Mouse (Mus musculus) mouse embryonic stem cell (cell line): Measurements from ENCODE around the gene Fcrl1.
"Not testable (repeated sequence)": the region's sequence is repeated elsewhere in the genome, so short reads cannot be mapped to it uniquely, and the experiment has no call there.

Experiments used
- in situ Hi-C, 2 experiments: fragments of 300-500 bp; cut with MboI; formaldehyde crosslinking; loops; 1 replicate in 1 of 2; 3 replicates in 1 of 2; pipeline ENCODE4 v1.14.3; 2019 to 2020; ENCODE audit warnings: low sequenced_read_pairs in 2 of 2, low pct_unique_long_range_greater_than_20kb in 1 of 2, mixed read lengths in 1 of 2; ENCODE audit not compliant: unreplicated experiment in 1 of 2

The Fcrl1 gene

DNA sequence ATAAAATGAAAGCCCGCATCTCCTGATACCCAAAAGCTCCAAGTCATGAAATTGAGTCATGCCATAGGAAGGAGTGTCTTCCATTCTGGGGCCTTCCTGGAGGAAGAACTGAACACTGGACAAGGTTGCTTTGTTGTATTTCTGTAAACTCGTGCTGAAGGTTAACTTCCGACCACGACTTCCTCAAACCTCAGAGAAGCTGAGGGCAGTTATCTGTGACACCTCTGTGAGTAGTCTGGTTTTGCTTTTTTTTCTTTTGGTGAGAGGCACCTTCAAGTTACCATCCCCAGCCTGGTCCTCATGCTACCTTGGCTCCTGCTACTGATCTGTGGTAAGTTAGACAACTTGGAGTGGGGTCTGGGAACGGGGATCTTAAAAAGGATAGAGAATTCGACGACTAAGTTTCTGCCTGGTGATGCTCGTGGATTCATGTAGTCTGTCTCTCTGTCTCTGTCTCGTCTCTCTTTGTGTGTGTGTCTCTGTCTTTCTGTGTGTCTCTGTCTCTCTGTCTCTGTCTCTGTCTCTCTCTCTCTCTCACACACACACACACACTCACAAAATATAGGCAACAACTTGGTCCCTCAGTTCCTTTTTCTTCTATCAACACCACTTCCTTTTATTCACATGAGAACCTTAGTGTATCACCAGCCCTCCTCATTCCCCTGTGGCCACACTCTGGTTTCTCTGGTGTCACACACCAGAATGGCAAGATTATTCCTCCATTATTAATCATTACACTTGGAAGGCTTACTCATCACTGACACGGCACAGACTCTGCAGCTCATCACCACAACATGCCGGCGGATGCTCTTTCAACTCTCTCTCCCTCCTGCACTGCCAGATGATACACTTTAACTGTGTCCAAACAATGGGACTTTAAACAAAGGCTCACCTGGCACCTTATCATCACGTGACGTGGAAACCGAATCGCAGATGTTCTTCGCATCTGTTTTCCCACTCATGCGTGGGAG, at the start of gene Fcrl1:
Gene Fcrl1 (plus strand): TSS at position 193 of the 971 bp plus-strand sequence.
- in situ Hi-C loops: no loop called here

DNA sequence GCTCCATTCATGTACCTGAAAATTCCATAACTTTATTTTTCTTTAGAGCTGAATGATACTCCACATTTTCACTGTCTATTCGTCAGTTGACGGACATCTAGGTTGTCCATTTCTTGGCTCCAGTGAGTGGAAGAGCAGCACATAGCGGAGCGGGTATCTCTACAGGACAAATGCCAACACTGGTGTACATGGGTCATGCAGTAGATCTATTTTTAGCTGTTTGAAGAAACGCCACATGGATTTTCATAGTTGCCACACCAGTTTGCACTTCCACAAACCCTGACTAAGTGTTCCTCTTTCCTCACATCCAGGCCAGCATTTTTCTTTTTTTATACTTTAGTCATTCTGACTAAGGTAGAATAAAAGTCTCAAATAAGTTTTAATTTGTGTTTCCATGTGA, 38.3 kb upstream of the Fcrl1 start:
- in situ Hi-C loops: no loop called here

DNA sequence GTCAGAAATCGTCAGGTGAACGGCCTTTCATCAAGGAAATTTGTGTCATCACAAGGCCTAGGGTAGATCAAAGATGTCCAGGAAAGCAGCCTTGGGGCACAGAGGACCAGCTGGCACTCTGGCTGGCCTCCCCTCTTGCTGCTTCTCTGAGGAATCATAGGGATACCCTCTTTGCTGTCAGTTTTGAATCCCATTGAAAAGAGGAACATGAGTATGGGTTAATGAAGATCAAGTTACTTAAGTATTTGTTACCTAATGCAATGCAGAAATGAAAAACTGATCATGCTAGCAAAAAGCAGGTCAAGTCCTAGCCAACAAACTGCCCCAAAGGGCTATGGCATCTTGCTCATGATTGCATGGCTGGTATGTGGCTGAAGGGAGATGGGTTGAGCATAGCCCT, 25.2 kb upstream of the Fcrl1 start:
- in situ Hi-C loops: not testable (repeated sequence)

DNA sequence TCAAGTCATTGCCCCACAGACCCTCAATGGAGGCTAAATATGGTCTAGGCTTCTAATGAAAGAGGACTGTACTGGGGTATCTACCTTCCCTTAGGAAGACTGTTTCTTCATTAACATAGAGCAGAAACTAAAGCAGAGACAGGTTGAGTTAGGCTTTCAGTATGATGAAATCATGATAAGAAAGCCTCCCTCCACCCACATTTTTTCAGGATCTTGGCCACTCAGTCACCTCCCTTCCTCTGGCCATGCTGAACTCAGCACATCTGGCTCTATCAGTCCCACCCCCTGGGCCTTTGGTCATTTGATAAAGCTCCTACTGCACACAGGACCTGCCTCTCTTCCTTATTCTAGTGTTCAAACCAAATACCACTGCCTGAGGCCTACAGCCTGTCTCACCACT, 18.6 kb upstream of the Fcrl1 start, which contains the start of gene Cd5l:
Gene Cd5l (plus strand): TSS at position 301 of the 400 bp plus-strand sequence.
- in situ Hi-C loops: no loop called here

DNA sequence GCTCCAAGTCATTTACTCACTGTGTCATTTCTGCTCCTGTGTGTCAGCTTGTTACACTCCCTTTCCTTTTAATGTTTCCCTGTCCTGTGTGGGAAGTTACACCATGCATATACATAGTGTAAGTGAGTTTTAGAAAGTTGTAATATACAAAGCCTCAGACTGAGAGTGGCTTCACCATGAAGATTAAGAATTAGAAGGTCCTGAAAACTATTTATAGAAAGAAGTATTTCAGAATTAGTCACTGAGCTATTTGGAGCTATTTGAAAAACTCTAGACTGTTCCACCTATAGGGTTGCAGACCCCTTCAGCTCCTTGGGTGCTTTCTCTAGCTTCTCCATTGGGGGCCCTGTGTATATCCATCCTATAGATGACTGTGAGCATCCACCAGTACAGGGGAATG, 17.0 kb upstream of the Fcrl1 start:
- in situ Hi-C loops: no loop called here

DNA sequence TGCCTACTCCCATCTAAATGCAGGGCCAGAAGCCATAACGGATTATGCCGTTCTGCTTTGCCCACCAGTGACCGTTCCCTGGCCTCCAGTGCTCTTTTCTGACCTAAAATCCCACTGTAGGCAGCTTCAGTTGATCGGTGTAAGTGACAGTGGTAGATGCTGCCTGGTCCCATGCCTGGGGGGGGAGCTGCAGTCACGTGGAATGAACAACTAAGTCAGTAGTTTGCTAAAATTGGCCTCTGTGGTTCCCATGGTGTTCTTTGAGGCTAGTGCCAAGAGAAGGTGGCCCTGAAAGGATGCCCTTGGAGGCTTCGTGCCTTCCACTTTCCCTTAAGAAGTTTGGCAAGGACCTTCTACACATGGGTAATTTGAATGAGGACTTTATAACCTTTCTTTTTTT, 15.7 kb upstream of the Fcrl1 start:
- in situ Hi-C loops: no loop called here

DNA sequence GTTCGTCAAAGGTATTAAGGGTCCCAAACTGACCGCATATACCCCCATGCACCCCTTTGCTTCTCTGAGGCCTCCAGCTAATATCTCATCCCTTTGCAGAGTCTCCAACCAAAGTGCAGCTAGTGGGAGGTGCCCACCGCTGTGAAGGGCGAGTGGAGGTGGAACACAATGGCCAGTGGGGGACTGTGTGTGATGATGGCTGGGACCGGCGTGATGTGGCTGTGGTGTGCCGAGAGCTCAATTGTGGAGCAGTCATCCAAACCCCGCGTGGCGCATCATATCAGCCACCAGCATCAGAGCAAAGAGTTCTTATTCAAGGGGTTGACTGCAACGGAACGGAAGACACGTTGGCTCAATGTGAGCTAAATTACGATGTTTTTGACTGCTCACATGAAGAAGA, 10.5 kb upstream of the Fcrl1 start:
- in situ Hi-C loops: no loop called here

DNA sequence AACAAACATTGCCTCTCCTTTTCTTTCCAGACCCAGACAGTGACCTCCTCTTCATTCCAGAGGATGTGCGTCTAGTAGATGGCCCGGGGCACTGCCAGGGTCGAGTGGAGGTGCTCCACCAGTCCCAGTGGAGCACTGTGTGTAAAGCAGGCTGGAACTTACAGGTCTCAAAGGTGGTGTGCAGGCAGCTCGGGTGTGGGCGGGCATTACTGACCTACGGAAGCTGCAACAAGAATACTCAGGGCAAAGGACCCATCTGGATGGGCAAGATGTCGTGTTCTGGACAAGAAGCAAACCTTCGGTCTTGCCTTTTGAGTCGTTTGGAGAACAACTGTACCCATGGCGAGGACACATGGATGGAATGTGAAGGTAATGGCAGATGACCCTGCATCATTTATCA, 8.7 kb upstream of the Fcrl1 start:
- in situ Hi-C loops: no loop called here

DNA sequence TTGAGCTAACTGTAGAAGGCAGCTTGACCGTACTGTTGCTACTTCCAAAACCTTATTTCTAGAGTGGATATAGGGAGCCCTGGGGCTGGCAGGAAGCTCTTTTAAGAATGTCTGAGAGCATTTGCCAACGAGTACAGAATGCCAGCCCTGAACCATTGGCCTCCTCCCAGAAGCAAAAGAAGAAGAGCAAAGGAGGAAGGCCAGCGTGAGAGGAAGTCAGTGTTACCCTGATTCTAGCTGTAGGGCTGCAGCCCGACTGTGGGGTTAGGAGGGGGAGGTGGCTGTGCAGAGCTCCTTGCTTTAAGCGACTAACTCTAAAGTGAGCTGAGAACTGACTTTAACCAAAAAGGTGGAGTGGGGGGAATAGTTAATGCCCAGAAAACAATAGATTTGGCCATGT, 7.0 kb upstream of the Fcrl1 start:
- in situ Hi-C loops: no loop called here

DNA sequence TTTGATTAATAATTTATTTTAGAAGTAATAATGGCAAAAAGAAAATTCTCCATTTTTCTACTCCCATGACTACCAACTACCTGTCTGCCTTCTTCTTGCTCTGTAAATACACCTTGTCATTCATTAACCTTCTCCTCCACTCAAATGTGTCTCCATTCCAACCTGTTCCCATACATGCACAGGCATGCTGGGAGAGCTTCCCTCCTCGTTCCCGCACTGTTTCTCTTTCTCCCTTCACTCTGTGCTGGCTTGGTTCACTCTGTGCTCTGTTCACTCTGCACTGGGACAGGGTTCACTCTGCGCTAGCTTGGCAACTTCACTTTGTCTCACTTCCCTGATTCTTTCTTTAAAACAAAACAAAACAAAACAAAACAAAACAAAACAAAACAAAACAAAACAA, 1.0 kb downstream of the Fcrl1 start:
- in situ Hi-C loops: no loop called here

DNA sequence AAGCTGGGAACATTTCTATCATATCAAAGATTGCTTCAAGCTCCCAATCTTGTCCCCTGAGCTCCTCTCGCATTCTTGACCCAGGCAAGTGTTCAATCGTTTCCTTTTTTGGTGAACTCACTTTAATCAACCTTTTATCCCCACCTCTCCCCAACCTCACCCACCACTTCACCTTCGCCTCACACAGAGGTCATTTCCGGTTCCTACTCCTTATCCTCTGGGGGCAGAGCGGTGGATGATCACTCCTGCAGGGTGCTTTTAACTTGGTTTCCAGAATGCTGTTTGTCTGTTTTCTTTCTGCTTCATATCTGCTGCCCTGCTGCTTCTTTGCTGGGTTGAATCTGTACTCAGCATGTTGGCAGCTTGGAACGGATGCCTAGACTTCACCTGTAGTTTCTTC, 1.5 kb downstream of the Fcrl1 start:
- in situ Hi-C loops: no loop called here

DNA sequence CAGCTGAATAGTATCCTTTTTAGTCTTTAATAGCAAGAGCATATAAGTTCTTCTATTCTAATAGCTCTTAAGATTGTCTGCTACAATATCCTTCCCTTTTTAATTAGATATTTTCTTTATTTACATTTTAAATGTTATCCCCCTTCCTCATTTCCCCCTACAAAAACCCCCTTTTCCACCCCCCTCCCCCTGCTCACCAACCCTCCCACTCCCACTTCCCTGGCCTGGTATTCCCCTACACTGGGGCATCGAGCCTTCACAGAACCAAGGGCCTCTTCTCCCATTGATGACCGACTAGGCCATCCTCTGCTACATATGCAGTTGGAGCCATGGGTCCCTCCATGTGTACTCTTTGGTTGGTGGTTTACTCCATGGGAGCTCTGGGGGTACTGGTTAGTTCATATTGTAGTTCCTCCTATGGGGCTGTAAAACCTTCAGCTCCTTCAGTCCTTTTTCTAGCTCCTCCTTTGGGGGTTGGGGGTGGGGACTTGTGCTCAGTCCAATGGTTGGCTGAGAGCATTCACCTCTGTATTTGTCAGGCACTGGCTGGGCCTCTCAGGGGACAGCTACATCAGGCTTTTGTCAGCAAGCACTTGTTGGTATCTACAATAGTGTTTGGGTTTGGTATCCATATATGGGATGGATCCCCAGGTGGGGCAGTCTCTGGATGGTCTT, 3.6 kb downstream of the Fcrl1 start:
- in situ Hi-C loops: not testable (repeated sequence)

DNA sequence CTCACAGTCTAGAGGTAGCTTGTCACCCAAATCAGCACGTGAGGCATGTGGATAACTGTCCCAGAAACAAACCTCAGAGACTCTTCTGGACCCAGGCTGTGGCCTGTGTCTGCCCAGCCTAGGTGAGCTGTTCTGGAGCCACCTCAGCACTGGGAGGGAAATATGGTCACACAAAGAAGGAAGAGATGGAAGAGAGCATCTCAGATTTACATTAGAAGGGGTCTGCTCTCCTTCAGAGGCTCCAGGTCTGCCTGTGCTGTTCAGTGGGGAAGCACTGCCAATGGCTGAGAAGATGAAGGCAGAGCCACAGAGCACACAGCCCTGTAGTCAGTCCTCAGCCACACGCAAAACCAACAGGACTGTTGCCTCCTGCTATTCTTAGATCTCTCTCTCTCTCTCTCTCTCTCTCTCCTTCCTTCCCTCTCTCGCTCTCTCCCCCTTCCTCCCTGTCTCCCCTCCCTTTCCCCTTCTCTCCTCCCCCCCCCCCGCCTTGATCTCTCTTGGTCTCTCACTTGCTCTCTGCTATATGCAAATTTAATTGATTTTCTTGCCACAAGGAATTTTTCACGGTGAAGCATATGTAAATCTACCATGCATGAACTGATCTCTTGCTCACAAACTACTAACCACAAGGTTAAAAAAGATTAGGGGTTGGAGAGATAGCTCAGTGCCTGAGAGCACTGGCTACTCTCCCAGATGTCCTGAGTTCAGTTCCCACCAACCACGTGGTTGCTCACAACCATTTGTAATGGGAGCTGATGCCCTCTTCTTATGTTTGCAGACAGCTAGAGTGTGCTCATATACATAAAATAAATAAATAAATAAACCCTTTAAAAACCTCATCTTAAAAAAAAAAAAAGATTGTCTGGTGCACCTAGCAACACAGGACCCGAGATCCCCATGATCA, 5.9 kb downstream of the Fcrl1 start:
- in situ Hi-C loops: no loop called here

DNA sequence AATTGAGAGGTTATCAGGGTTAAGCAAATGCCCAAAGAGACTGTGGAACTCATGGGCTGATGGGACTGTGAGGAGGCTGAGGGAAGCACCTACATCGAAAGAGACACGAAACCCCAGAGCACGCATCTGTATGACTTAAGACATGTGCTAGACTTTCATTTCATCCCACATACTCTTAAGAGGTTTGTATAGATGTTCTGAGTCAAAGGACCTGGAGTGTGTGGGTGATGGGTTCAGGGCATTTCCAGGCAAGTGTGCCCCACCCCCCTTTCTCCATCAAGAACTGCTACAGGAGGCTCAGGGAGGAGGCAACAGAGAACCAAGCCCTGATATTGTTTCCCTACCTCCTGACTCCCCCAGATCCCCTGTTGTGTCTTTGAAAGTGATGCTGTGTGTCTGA, 7.1 kb downstream of the Fcrl1 start:
- in situ Hi-C loops: no loop called here

DNA sequence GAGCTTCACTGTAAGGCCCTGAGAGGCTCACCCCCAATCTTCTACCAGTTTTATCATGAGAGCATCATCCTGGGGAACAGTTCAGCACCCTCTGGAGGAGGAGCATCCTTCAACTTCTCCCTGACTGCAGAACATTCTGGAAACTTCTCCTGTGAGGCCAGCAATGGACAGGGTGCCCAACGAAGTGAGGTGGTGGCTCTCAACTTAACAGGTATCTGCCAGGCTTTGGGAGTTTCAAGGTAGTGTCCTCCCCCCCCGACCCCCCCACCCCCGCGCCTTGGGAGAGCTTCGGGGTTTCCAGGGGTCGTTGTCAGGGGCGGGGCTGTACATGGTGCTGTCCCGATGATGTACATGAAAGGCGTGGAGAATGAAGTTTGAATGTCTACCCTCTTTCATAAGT, 8.9 kb downstream of the Fcrl1 start:
- in situ Hi-C loops: no loop called here

DNA sequence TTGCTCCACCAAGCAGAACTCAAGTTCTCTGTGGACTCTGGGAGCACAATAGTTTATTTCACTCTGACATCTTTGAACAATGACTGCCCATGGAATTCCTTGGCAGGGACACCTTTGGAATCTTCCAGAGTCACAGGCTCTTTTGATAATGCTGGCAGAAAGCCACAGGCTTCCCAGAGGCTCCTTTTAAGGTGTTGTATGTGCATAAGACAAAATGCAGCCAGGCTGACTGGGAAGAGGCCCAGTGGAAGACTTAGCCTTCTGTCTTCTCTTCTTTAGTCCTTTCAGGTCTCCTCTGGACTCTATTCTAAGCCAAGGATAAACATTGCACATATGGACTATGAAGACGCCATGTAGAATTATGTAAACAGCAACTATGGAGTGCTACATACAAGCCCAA, 14.7 kb downstream of the Fcrl1 start:
- in situ Hi-C loops: no loop called here

DNA sequence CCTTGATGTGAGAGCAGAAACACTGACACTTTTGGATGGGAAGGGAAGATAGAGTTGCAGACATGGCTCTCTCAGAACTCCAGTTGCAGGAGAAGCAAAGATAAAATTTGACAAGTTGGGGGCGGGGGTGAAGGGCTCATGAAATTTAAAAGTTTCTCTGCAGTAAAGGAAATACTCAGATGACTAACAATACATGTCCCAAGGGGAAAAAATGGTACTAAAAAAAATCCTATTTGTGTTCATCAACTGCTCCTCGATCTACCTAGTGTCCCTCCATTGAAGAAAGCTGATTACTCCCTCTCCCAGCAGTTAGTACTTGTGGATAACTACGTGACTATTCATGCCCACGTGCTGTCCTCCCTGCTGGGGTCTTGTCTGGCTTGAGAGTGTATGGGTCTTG, 22.6 kb downstream of the Fcrl1 start:
- in situ Hi-C loops: no loop called here

DNA sequence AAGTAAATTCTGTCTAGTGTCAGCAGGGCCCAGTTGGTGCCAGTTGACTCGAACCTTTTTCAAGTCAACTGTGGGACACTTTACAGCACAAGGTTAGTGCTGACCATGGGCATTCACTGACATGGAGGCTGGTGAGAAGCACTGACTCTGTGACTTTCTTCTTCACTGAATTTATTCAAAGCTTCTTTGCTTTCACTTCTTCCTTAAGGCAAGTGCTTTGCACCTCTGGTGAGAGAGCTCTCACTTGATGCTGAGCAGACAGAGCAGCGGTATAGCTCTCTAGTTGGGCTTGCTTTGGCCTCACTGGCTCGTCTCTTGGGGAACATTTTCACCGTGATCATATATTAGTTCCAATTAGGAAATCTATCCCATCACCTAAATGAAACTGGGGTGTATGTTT, 23.7 kb downstream of the Fcrl1 start:
- in situ Hi-C loops: no loop called here

DNA sequence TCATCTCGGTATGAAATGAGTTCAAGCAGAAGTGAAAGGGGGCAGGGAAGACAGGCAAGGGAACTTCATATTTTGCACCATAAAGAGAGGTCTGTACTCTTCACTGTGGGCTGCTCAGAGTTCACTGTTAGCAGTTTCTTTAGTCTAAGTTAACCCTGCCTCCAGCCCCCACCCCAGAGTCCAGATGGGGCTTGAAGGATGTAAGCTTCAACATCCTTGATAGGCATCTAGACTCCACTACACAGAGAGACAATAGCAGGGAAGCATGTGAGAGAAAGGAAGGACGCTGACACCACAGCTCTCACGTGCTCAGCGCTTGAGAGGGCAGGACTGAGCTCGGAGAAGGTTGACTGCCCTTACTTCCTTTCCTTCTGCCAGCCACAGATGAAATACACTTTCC, 25.1 kb downstream of the Fcrl1 start:
- in situ Hi-C loops: no loop called here
